Mouse (Mus musculus): ENCODE measurements around the gene Cars2.
"Not testable (repeated sequence)": the region's sequence is repeated elsewhere in the genome, so short reads cannot be mapped to it uniquely, and the experiment has no call there.

Cars2 gene

GRCm38 (mm10) chr8:11470694-11471093, 79.9 kb downstream of the Cars2 start:
- peak; percentile 54 for DNase-seq

DNA sequence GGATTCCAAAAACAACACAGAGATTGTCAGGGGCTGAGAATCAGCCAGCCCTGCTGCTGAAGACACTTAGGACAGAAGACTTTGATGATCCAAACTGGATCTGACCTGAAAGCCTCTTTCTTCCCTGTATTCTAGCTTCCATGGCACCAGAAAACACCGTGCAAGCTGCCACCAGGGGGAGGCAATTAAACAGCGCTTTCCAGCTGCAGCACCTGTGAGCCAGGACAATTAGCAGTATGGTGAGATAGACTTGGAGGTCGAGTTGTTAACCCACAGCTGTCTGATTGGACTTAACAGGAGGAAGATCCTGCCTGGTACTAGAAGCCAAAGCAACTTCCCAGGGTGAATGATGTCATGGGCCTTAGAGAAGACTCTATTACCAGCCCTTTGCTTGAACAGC, 81.5 kb downstream of the Cars2 start:
- DNase-seq: peak; percentile 87

- not testable (repeated sequence) for DNase-seq
Observed at GRCm38 (mm10) chr8:11466528-11466927, 84.1 kb downstream of the Cars2 start.

GRCm38 (mm10) chr8:11465619-11466018, 85.0 kb downstream of the Cars2 start:
- DNase-seq: no peak

DNA sequence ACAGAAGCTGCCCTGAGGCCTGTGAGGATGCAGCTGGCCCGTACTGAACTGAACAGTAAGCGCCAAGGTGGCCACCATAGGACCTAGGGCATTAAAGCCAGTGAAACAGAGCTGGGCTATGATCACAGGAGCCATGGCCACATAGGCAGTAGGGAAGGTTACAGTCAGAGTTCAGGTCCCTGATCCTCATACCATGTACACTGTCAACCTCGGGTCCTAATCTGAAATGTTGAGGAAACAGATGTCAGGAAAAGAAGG, 85.9 kb downstream of the Cars2 start:
- DNase-seq: no peak

Data from kidney, adult 9 months (tissue).